10 mouse cellular contexts compared by ENCODE assay signal in the genomic region with DNA sequence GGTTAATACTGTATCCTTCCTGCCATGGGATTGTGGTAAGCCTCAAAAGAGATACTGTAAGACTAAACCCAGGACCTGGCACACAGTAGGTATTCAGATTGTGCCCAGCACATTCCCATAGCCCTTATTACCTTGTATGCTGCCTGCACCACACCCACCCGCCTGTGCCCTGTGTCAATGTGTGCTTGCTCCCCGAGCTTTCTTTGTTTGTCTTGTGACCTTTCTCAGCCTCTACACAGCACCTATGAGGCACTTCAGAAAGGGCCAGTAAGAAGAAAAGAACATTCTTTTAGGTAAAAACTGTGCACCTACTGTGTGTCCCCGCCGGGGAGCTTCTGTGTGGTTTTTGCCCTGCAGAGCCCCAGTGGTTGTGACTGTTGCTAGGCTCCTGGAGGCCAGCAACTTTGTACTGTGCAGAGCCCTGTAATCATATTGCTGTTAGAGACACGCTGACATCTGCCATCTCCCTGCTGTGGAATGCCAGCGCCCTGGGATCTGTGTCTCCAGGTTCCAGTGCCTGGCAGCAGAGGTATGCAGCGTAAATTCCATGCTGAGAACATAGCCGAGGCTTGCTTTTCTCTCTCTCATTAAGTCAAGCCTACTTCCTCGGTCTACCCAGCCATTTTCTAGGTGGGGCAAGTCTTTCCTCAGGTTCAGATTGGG. TPM values are rescaled to one million over a fixed set of nuclear protein-coding genes. Genes with fewer than 3 reads are reported as not detected.
DNase-seq lines count a peak whose midpoint lies in the region; ATAC-seq and TF ChIP-seq lines count a peak whose summit lies in the region.
"Had no signal": no experiment of that assay in that cellular context is flagged by ENCODE, and none has a peak within 500 bp of the region (broad histone marks: within the 10 kb centered on the region; RNA-seq: fewer than 3 reads in every experiment).

No protein-coding gene starts in this region.

- H3K4me3 ChIP-seq in heart, embryonic 12.5 days: no peak overlapping the region
- no peak overlapping the region for H3K4me3 ChIP-seq in kidney, adult 2 months (ENCODE audit: insufficient read depth, low read depth, low read length)
- H3K4me3 ChIP-seq in lung, embryonic 16.5 days (ENCODE audit: low read length): no peak overlapping the region

- peaks cover 21% of the 10 kb centered on the region for H3K36me3 ChIP-seq in heart, embryonic 12.5 days
- H3K36me3 ChIP-seq in kidney, adult 2 months (ENCODE audit: control insufficient read depth, insufficient read depth, low read length): no peaks in the 10 kb centered on the region
- no peaks in the 10 kb centered on the region; the same call in 1 of the 2 replicates for H3K36me3 ChIP-seq in lung, embryonic 16.5 days (ENCODE audit: control insufficient read depth, insufficient read depth, low read length)

- DNase-seq in heart, postnatal 14 days: no peak
- peak; percentile 54 for DNase-seq in R1 (ENCODE audit: low read depth, low spot score)
- peak; percentile 64 for DNase-seq in kidney, adult 2 months
- no peak for DNase-seq in spleen, adult 18-20 months
- no peak for DNase-seq in urinary bladder, postnatal 14 days (ENCODE audit: low spot score)
- no peak for DNase-seq in spleen, postnatal 14 days (ENCODE audit: low spot score in 2 of 2)
- DNase-seq: cerebellum, adult 11 months had no signal

- intact Hi-C loops in heart, postnatal 14 days (cut with DNase I): no loop called here

- H3K27me3 ChIP-seq in heart, embryonic 12.5 days (replicated peaks): no peaks in the 10 kb centered on the region
- H3K27me3 ChIP-seq in kidney, adult 2 months (replicated peaks; ENCODE audit: control insufficient read depth, insufficient read depth, low read length): no peaks in the 10 kb centered on the region
- H3K27me3 ChIP-seq in lung, embryonic 16.5 days (ENCODE audit: control insufficient read depth, insufficient read depth, low read depth, low read length): no peaks in the 10 kb centered on the region

- peaks cover 41% of the 10 kb centered on the region for H3K4me1 ChIP-seq in heart, embryonic 12.5 days (replicated peaks)
- H3K4me1 ChIP-seq in kidney, adult 2 months (ENCODE audit: control insufficient read depth, insufficient read depth, low read length): peaks cover 26% of the 10 kb centered on the region
- peaks cover 36% of the 10 kb centered on the region for H3K4me1 ChIP-seq in lung, embryonic 16.5 days (replicated peaks; ENCODE audit: control insufficient read depth, insufficient read depth, low read length)

- ATAC-seq in heart, embryonic 12.5 days (ENCODE audit: insufficient number of reproducible peaks, low FRiP score): 0 out of 2 replicates have a peak, but pooled peaks have one; percentile 48
- peak; percentile 49 for ATAC-seq in lung, embryonic 16.5 days (ENCODE audit: low read depth)

- no peak for TF ChIP-seq CTCF in kidney, adult 2 months (conservative IDR thresholded peaks at IDR 0.05; ENCODE audit: insufficient read depth, insufficient read length, low read depth, low read length)

- peaks cover 6% of the 10 kb centered on the region; the same call in 1 of the 2 replicates for H3K9me3 ChIP-seq in heart, embryonic 12.5 days (replicated peaks)
- no peaks in the 10 kb centered on the region for H3K9me3 ChIP-seq in lung, embryonic 16.5 days (ENCODE audit: control insufficient read depth, low read length)

- H3K9ac ChIP-seq in heart, embryonic 12.5 days: no peak overlapping the region
- peak overlapping the region; percentile 36; the same call in 1 of the 2 replicates for H3K9ac ChIP-seq in lung, embryonic 16.5 days (ENCODE audit: low read length)

- 30% methylated on average over 9 of the region's 9 CpGs for WGBS in heart, embryonic 12.5 days
- 31% methylated on average over 9 of the region's 9 CpGs for WGBS in kidney, adult 2 months
- WGBS in lung, embryonic 16.5 days: 15% methylated on average over 9 of the region's 9 CpGs

- TF ChIP-seq POLR2A in kidney, adult 2 months (IDR thresholded peaks at IDR 0.05; ENCODE audit: low read depth, low read length): no peak

- H3K4me2 ChIP-seq in heart, embryonic 12.5 days: peak overlapping the region; percentile 32
- peak overlapping the region; percentile 1; the same call in 1 of the 2 replicates for H3K4me2 ChIP-seq in lung, embryonic 16.5 days (ENCODE audit: low read depth, low read length)
- H3K4me2 ChIP-seq: midbrain, embryonic 11.5 days had no signal

- peak overlapping the region; percentile 61 for H3K27ac ChIP-seq in heart, embryonic 12.5 days (ENCODE audit: poor library complexity, severe bottlenecking)
- peak overlapping the region; percentile 63 for H3K27ac ChIP-seq in kidney, adult 2 months (ENCODE audit: insufficient read depth, low read depth, low read length)
- H3K27ac ChIP-seq in lung, embryonic 16.5 days (ENCODE audit: low read length): peak overlapping the region; percentile 93

RNA-seq across cellular contexts. Expression of gene Arrb1, which starts 18.1 kb away (rescaled TPM):
- 13.4 and 14.5 TPM in 2 replicates for polyA plus RNA-seq in heart, embryonic 12.5 days (2016; fragmentation: Nextera tagmentation; extraction: Ambion mirVana)
- total RNA-seq in heart, postnatal 14 days (2021): 10 to 100 TPM; 23.3 to 24.3 TPM
- polyA plus RNA-seq in kidney, adult 2 months (2012; rRNA removed): 47.1 and 48.8 TPM in 2 replicates
- polyA plus RNA-seq in lung, embryonic 16.5 days (2015; fragmentation: Nextera tagmentation; extraction: Ambion mirVana): 20.6 and 20.9 TPM in 2 replicates

Comparison
In these comparisons a context has a peak if more than half of its experiments do, and no peak if none do; other contexts are left out.
1. DNase-seq: peak in R1 (single experiment) and kidney, adult 2 months (single experiment); none in heart, postnatal 14 days (0 of 2), spleen, adult 18-20 months (0 of 2), urinary bladder, postnatal 14 days (single experiment) and spleen, postnatal 14 days (0 of 2).
2. Peak in every context shown above with its lines, with median percentiles within 50 percentile points of each other: H3K27ac ChIP-seq.